Mouse (Mus musculus): ENCODE data around the gene Olfr203.
"Not testable (repeated sequence)": the region's sequence is repeated elsewhere in the genome, so short reads cannot be mapped to it uniquely, and the experiment has no call there.

Olfr203 gene

DNA sequence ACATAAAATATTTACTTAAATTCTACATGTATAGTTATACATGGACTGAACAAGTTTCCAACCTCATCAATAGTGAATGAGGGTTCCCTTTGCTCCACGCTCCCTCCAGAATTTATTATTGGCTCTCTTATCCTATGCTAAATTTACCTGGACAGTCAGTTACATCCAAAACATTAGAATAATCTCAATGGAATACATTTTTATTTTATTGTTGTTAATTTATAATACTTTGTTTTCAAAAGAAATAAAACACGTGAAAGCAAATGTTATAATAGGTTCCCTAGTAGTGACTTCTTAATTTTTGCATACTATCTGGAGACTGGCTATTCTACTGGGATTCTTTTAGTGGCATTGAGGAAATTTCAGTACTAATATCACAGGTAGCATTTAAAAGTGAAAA lies at the start of gene Olfr203:
Olfr203 (plus strand) TSS at position 301 of the 400 bp plus-strand sequence.
- DNase-seq = no peak

DNA sequence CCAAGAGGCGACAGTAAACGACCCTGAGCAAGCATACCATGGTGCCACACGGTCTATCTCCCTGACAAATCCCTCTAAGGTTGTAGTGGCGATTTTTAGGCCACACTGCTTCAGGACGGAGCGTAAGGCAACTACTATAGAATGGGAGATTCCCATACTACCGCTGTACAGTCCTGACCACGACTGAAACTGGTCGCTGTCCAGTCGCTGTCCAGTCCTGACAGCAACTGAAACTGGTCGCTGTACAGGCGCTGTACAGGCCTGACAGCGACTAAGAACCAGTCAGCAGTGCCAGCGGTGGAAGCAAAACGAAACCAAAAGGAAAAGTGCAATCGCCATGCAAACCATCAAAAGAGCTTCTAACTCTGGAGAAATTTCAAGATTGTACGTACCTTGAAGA lies 49.0 kb upstream of the Olfr203 start:
- DNase-seq = no peak

DNA sequence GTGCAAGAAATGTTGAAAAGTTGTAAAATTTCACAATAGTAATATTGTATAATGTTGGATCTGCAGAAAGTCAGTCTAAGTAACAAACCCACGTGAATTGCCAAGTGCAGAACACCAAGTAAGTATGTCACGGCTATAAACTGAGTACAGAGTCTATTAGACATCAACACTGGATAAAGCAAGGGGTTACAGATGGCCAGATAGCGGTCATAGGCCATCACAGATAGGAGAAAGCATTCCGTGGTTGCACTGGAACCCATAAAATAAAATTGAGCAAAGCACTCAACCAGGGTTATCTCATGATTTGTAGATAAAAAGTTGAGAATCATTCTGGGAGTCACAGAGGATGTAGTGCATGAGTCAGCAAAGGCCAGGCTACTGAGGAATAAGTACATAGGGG lies 29.6 kb upstream of the Olfr203 start:
- not testable (repeated sequence) for DNase-seq

- DNase-seq = not testable (repeated sequence)
These were observed 26.1 kb upstream of the Olfr203 start, which contains the start of gene Olfr201 for GRCm38 (mm10) chr16:59272532-59272931. Gene Olfr201, minus strand, starts transcription at chr16:59272632.

DNA sequence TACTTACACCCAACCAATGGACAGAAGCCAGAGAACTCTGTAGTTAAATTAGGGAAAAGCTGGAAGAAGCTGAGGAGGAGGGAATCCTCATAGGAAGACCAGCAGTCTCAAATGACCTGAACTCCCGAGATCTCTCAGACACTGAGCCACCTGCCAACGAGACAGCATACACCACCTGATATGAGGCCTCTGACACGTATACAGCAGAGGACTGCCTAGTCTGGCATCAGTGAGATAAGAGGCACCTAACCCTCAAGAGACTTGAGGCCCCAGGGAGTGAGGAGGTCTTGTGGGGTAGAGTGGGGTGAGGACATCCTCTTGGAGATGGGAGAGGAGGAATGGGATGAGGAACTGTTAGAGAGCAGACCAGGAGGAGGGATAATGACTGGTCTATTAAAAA lies 18.1 kb upstream of the Olfr203 start:
- no peak for DNase-seq

GRCm38 (mm10) chr16:59283476-59283875 lies 15.2 kb upstream of the Olfr203 start:
- no peak for DNase-seq

DNA sequence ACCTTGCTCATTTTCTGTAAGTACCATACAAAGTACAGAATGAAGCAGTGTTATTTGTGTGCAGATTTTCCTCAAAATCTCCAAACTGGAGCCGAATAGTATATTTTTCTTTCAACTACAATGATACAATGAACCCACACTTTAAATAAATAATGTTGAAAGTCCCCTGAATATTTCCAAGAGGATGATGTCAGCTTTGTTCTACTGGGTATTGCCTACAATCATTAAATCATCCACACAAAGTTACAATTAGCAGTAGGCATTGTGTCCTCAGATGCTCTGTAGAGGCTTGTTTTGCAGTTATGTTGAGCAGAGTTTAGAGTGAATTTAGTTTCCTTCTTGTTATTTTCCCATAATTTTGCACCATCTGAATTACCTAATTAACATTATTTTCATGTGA lies 12.0 kb upstream of the Olfr203 start, which contains the start of gene Olfr202:
Olfr202 (minus strand) TSS at position 101 of the 400 bp plus-strand sequence.
- DNase-seq = no peak

- DNase-seq = not testable (repeated sequence)
These were observed 11.1 kb upstream of the Olfr203 start for GRCm38 (mm10) chr16:59287576-59287975.

GRCm38 (mm10) chr16:59318148-59318547 lies 19.5 kb downstream of the Olfr203 start, which contains the start of gene Olfr204:
Gene Olfr204, minus strand, starts transcription at chr16:59318248.
- no peak for DNase-seq

GRCm38 (mm10) chr16:59323262-59323661 lies 24.6 kb downstream of the Olfr203 start:
- DNase-seq = not testable (repeated sequence)

- DNase-seq = no peak
These were observed 32.4 kb downstream of the Olfr203 start, which contains the start of gene Olfr205 for GRCm38 (mm10) chr16:59331038-59331437. Gene Olfr205, minus strand, starts transcription at chr16:59331138.

GRCm38 (mm10) chr16:59349146-59349545 lies 50.5 kb downstream of the Olfr203 start, which contains the start of gene Olfr206:
Gene Olfr206, minus strand, starts transcription at chr16:59349246.
- no peak for DNase-seq

Measured in retina, postnatal 1 day (tissue).